Mouse (Mus musculus): ENCODE measurements around the gene Fam53b.

The Fam53b gene

GRCm38 (mm10) chr7:132787496-132788190 lies 26.0 kb downstream of the Fam53b start:
- DNase-seq (ENCODE audit: low spot score): no peak

DNA sequence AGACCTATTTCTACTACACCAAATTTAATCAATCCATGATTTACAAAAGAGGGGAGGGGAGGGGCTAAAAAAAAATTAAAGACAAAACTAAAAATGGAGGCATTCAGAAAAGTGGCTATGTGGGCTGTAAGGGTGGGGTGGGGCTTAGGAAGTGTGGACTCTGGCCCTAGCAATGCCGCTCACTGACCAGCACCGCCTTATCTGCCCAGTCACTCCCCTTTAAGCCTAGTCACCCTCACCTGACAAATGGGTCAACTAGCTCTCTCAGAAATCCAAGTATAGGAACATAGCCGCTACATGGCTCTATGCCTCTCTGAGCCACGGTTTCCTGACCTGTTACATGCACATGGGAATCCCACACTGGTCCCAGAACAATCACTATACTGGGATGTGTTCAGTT lies 26.7 kb downstream of the Fam53b start:
- no peak for DNase-seq (ENCODE audit: low spot score)

- DNase-seq (ENCODE audit: low spot score): no peak
These were observed 27.2 kb downstream of the Fam53b start for GRCm38 (mm10) chr7:132786522-132786921.

GRCm38 (mm10) chr7:132786011-132786410 lies 27.7 kb downstream of the Fam53b start:
- DNase-seq (ENCODE audit: low spot score): no peak

- no peak for DNase-seq (ENCODE audit: low spot score)
These were observed 29.6 kb downstream of the Fam53b start for GRCm38 (mm10) chr7:132784101-132784500.

GRCm38 (mm10) chr7:132781850-132782249 lies 31.8 kb downstream of the Fam53b start:
- no peak for DNase-seq (ENCODE audit: low spot score)

DNA sequence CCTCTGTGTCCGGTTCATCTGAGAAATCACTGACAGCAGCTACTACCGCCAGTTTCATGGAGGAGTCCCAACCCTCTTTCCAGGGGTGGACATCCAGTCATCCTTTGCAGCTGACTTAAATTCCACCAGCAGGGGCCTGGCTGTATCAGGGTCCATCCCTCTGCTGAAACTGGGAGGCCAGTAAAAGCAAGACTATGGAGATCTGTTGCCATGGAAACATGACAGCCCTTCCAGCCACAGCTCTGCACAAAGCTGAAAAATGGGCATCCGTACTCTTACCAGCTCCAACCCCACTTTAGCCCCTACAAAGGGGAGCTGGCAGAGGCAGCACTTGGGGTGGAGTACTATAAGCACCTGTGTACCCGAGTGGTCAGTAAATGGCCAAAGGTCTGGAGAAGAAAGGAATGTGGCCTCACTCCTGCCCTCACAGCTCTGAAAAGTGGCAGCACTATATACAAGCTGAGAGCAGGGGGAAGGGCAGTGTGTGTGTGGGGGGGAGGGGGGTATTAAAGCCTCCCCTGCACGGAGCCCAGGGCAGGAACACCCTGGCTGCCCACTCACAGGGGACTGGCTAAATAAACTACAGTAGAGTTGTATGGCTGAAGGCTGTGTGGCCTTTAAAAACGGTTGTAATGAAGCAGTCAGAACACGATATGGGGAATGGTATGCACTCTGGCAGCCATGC lies 32.4 kb downstream of the Fam53b start:
- no peak for DNase-seq (ENCODE audit: low spot score)

DNA sequence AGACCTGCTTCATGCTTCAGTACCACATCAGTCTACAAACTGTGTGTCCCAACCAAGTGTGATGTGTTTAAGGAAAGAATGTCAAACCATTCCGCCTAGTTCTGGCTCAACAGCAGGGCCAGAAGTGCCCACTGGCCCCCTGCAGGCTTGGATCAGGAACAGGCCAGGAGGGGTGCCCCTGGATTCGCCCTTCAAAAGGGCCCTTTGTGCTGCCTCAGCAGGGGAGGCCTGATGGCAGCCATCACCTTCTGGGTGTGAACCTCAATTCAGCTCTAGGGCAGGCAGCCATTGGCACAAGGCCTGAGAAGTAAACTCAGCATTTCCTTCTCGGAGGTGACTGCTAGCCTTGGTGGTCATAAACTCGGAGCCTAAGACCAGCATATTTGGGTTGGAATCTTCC lies 33.1 kb downstream of the Fam53b start:
- DNase-seq (ENCODE audit: low spot score): no peak

DNA sequence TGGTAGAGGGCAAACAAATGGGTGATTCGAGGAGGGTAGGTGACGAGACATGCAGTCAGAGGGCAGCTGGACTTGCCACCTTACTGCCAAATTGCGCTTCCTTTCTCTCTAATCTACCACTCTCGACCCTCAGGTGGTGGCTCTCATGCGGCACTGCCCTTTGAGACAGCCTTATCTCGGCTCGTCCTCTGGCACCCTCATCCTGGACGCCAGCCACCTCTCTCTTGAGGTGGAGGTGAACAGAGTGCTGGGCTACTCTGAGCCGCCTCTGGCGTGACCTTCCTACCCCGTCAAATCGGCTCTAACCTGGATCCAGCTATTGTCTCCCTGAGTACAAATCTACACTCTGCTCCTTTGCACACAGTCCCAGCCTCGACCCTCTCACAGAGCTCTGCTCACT lies 35.1 kb downstream of the Fam53b start:
- DNase-seq (ENCODE audit: low spot score): no peak

- DNase-seq (ENCODE audit: low spot score): no peak
These were observed 35.8 kb downstream of the Fam53b start for GRCm38 (mm10) chr7:132777728-132778453.

- DNase-seq (ENCODE audit: low spot score): no peak
These were observed 36.6 kb downstream of the Fam53b start for GRCm38 (mm10) chr7:132777117-132777516.

- no peak for DNase-seq (ENCODE audit: low spot score)
These were observed 37.2 kb downstream of the Fam53b start for GRCm38 (mm10) chr7:132776338-132777111.

GRCm38 (mm10) chr7:132775922-132776321 lies 37.8 kb downstream of the Fam53b start:
- no peak for DNase-seq (ENCODE audit: low spot score)

DNA sequence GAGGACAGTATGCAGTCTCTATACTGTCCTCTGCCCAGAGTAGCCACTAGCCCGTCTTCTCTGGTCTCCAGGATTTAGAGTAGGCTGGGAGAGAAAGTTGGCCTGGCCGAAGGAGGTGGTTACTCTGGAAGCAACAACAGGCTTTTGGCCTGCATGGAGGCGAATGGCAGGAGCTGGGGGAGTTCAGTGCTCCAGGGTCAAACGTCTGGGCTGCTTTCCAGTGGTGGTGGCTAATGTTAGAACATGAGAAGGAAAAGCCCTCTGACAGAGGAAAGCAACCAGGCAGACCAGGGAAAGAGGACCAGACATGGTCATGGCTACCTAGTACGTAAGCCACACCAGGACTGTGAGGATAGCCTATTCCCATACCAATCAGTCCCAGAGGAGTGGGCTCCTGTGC lies 38.4 kb downstream of the Fam53b start:
- peak; percentile 81 for DNase-seq (ENCODE audit: low spot score)

- DNase-seq (ENCODE audit: low spot score): no peak
These were observed 40.5 kb downstream of the Fam53b start for GRCm38 (mm10) chr7:132773011-132773705.

GRCm38 (mm10) chr7:132772440-132772839 lies 41.2 kb downstream of the Fam53b start:
- no peak for DNase-seq (ENCODE audit: low spot score)

- no peak for DNase-seq (ENCODE audit: low spot score)
These were observed 45.0 kb downstream of the Fam53b start for GRCm38 (mm10) chr7:132768498-132769344.

GRCm38 (mm10) chr7:132767999-132768370 lies 45.7 kb downstream of the Fam53b start:
- no peak for DNase-seq (ENCODE audit: low spot score)

- no peak for DNase-seq (ENCODE audit: low spot score)
These were observed 46.3 kb downstream of the Fam53b start for GRCm38 (mm10) chr7:132767233-132767998.
